Mouse (Mus musculus): ENCODE data around the gene Rep15.

Rep15 gene

DNA sequence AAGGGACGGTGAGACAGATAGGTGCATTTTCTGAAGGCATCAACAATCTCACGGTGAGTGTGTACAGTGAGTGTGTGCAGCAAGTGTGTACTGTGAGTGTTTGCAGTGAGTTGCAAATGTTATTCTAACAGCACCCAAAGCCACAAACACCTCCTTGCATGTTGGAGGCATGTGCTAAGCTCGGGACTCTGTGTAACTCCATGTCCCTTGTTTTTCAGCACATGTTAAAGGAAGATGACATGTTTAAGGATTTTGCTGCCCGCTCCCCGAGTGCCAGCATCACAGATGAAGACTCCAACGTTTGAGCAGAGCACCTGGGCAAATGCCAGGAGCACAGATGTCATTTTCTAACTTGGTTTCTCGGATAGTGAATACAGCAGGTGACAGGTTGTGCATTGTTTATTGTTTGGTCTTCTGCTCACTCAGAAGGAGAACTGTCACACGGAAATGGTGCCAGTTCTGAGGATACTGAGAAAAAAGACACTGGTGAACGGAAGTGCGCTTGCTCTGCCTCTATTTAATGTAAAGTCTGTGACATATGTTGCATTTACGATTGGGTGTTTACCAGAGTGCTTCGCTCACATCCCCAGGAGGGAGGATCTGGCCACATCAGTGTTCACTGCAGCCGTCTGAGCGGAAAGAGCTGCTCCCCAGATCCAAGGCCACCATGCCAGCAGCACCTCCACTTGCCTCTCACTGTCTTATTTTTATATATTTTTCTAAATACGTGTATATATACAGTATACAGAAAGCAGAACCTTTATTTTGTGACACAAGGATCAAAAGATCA lies 2.1 kb upstream of the Rep15 start:
- peak; percentile 79 to 85 for DNase-seq

DNA sequence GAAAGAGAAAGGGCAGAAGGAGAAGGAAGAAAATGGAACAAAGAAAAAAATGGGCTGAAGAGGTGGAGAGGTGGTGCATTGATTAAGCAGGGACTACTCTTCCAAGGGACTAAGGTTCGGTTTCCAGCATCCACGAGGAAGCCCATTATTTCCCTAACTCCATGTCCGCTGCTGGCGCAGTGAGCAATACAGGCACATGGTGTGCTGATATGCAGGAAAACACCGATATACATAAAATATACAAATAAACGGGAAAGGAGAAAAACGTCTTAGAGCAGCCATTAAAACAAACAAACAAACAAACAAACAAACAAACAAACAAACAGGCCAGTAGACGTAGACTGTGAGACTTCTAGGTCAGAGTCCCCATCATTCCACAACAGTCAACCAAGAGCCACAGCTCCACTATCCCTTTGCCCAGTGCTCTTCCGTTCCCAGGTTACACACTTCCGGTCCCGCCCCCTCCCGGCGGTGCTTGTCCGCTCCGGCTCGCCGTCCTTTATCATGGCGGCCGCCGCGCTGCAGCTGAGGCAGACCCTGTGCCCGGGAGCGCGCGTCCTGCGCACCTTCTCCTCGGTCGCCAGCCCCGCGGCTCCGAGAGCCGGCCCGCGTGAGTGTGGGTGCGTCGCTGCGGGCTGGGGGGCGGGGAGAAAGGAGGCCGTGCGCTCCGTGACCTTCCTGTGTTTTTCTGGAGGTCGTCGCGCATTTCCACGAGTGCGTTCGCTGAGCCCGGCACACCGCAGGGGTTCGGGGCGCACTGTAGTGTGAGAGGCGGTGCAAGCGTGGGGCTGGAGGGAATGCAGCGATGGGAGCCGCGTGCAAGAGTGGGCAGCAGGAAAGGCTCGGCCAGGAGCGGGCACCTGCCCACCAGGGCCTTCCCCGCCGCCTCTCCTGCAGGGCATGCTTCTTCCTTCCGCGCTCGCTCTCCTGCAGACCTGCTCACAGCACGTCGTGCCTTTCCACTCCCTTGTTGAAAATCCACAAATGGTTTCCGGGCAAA lies 10.2 kb downstream of the Rep15 start, which contains the start of gene Mrps35:
Gene Mrps35, plus strand, starts transcription at position 474 of the 1,000 bp plus-strand sequence.
- peak; percentile 97 for DNase-seq

DNA sequence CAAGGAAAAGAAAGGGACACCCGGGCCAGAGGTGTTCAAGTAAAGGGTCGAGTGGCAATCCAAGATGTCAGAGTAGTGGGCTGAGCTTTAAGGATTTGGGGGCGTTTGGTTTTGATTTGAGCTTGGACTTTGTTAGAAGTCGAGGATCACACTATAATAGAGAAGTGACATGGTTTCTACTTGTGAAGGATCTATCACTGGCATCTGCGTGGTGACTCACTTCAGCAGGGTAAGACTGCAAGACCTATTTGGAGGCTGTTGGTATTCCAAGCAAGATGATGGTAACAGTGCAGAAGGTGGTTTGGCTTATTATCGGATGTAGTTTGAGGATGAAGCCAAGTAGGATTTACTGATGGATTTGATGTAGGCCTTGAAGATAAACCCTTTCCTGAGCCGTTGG lies 11.2 kb downstream of the Rep15 start:
- no peak for DNase-seq

DNA sequence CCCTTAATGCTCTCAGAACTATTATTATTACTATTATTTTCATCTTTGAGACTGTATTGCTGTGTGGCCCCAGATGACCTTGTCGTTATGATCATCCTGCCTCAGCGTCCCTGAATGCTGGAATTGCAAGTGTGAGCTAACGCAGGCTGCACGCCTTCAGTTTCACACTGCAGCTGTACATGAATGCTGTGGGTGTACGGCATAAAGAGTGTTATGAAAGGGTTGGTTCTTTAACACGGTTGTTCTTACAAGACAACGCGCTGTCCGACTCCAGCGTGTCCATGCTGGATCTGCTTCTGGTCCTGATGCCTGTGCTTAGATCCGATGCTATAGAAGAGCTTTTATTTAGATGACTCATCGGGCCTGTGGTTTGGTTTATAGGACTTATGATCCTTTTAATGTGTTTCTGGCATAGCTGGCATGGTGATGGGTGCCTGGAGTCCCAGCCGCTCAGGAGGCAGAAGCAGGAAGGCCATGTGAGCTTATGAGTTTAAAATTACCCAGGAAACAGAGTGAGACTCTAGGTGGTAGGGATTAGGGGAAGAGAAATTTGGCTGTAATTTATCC lies 16.9 kb downstream of the Rep15 start:
- no peak for DNase-seq

GRCm38 (mm10) chr6:147051666-147052065 lies 19.3 kb downstream of the Rep15 start:
- DNase-seq = no peak

DNA sequence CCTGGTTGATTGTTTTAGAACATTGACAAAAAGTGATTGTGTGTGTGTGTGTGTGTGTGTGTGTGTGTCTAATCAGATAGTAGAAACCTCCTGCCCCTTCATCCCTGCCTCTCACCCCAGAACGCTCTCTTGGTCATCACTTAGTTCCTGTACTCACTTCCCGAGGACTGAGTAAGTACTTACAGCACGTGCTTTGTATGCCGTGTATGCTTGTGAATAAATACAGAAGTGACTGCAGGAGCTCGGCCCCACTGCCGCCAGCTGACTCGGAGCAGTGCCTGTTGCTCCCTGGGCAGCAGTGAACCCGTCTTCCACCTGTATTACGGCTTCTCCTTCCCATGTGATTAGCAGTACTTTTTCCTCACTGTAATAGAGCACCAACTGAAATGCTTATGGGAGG lies 20.1 kb downstream of the Rep15 start:
- no peak for DNase-seq

DNA sequence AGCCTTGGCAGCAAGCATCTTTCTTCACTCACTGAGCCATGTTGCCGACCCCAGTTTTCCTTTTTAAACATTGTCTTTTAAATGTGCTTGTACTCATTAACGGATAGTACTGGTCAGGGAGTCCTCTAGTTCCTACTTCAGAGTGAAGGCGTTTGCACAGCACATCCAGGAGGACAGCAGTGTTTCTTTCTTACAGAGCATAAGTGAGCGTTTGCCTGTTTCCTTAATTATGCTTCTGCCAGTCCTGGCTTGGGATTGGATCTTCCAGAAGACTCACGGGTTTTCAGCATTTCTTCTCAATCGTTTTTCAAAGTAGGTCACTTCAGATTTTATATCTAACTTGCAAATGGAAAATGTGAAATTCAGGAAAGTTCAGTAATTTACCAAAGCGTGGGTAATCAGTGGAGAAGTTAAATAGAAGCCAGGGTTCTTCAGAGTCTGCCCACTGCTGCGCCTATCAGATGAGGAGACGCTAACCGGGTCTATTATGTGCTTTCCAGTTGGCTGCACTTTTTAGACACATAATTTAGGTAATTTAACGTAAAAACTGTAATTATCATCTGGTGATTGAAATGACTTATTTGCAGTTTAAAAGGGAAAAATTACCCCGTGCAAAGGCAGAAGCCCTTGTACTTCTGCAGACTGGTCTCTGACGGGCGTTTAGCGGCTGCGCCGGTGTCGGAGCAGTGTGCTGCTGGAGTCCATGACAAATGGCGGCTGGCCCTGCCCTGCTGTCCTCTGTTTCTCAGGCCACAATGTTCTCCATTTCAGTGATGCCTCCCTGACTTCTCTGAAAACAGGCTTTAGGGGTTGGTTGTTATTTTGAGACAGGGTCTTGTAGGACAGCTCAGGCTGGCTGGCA lies 21.6 kb downstream of the Rep15 start:
- DNase-seq = no peak

DNA sequence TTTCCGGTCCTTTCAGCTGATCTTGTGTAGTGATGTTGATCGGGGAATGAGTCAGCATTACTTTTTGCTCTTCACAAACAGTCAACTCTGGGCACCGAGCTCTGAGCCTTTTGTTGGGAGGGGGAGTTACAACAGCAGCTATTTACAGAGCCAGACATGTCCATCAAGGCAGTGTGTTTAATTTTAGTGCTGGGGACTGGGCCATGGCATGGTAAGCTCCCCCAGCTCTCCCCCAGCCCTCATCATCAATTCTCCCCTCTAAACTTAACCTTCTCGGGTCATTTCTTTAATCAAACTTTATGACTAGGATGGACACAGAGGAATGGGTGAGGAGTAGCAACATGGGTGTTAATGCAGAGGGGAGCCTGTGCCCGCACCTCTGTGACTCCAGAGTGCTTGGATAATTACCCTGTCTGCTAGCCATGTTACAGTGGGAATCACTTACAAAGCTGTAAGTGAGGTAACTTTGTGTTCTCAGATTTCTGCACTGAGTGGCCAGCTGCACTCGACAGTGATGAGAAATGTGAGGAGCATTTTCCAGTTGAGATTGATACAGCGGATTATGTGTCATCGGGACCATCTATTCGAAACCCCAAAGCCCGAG lies 23.1 kb downstream of the Rep15 start:
- no peak for DNase-seq

DNA sequence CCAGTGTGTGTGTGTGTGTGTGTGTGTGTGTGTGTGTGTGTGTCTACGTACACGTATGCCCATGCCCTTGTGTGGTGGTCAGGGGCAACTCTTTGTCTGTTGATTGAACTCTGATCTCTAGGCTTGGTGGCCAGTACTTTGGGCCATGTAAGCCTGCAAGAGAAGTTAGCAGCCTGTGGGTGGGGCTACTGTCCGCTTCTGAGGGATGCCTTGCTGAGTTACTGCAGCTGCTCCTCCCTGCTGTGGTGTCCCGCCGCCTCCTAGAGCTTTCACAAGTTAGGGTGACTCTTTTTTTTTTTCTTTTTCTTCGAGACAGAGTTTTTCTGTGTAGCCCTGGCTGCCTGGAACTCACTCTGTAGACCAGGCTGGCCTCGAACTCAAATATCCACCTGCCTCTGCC lies 26.9 kb downstream of the Rep15 start:
- no peak for DNase-seq

- DNase-seq = no peak
These were observed 29.2 kb downstream of the Rep15 start for GRCm38 (mm10) chr6:147061630-147062029.

- no peak for DNase-seq
These were observed 29.6 kb downstream of the Rep15 start for GRCm38 (mm10) chr6:147062034-147062433.

GRCm38 (mm10) chr6:147062694-147063093 lies 30.3 kb downstream of the Rep15 start:
- DNase-seq = no peak

DNA sequence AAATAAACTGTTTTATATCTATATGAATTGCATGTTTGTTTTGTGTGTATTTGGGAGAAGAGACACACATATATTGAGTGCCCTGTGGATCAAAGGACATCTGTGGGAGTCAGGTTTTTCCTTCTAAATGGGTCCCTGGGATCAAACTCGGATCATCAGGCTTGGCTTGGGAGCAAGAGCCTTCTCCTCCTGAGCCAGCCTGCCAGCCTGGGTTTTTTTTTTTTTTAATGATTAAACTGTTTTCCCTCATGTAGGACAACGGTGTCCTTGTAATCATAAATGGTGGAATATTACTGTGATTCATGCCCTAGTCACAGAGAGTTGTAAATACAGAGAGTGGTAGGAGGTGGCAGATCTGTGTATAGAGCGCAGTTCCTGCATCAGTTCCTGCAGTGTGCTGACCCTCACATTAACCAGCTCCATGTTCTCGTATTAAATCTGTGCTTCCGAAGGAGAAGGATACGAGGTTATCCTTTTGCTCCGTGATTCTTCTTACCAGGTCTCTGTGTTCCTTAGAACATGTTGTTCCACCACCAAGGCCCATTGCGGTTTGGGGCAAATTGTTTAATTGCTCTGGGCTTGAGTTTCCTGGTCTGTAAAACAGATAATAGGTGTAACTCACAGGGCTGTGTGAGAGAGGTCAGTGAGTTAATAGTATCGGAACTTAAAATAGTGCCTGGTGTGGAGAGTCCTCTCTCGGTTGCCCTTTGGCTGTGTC lies 32.0 kb downstream of the Rep15 start:
- DNase-seq = no peak

- no peak for DNase-seq
These were observed 32.5 kb downstream of the Rep15 start for GRCm38 (mm10) chr6:147064944-147065261.

DNA sequence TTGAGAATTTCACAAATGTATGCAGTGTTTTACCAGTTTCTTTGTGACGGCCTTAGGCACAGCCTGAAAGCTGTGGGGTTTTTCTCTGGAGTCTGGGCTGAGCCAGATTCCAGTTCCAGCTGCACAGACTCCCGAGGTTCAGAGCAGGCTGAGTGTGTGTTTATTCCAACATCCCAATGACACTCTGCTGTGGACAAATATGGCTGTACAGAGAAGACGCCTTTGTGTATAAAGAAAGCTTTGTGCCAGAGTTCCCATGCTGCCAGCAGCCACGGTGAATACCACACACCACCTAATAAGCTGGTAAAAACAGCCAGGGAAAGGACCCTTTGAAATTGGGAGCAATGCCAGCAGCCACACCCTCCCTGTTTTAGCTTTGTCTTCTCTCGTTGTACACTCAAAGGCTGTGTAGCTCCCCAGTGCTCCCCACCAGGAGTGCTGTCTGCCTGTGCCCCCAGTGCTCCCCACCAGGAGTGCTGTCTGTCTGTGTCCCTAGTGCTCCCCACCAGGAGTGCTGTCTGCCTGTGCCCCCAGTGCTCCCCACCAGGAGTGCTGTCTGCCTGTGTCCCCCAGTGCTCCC lies 43.5 kb downstream of the Rep15 start:
- DNase-seq = no peak

- DNase-seq = peak in 1 of 2 experiments; percentile 26
These were observed 44.5 kb downstream of the Rep15 start for GRCm38 (mm10) chr6:147076878-147077277.

- DNase-seq = no peak
These were observed 47.5 kb downstream of the Rep15 start for GRCm38 (mm10) chr6:147079919-147080318.
